Mouse (Mus musculus) hindbrain, embryonic 11.5 days (tissue): ENCODE data around the gene Polg2. TPM values are rescaled to one million over a fixed set of nuclear protein-coding genes. Genes with fewer than 3 reads are reported as not detected.

Experiments used
- polyA plus RNA-seq: library from polyadenylated mRNA; unstranded; fragments of >200 nt; fragmentation: Nextera tagmentation; extraction: Ambion mirVana; gene quantifications from 2 replicates; pipeline ENCODE4 v1.2.1, GENCODE M21; 2014

The Polg2 gene
- polyA plus RNA-seq, 1 experiment from 2014 or later: 11.0 TPM

Other genes with a start within 250 kb of the Polg2 start
- gene Tex2, start 166.1 kb downstream of the Polg2 start, polyA plus RNA-seq: 10.2 and 11.2 TPM in 2 replicates
- 19.0 and 20.3 TPM in 2 replicates for gene Pecam1, start 28.9 kb downstream of the Polg2 start, polyA plus RNA-seq
- gene Milr1, start 28.3 kb downstream of the Polg2 start, polyA plus RNA-seq: 1.1 and 2.0 TPM in 2 replicates
- 544 and 600 TPM in 2 replicates for gene Ddx5, start 9.6 kb upstream of the Polg2 start, polyA plus RNA-seq
- gene Cep95, start 9.7 kb upstream of the Polg2 start, polyA plus RNA-seq: 19.4 and 22.5 TPM in 2 replicates
- 19.0 and 25.0 TPM in 2 replicates for gene Smurf2, start 141.2 kb upstream of the Polg2 start, polyA plus RNA-seq
- 581 and 643 TPM in 2 replicates for gene Kpna2, start 220.0 kb upstream of the Polg2 start, polyA plus RNA-seq
- 2.7 and 3.3 TPM in 2 replicates for gene 1810010H24Rik, start 246.1 kb upstream of the Polg2 start, polyA plus RNA-seq